ENCODE assay signal across 9 mouse cellular contexts in the genomic region with DNA sequence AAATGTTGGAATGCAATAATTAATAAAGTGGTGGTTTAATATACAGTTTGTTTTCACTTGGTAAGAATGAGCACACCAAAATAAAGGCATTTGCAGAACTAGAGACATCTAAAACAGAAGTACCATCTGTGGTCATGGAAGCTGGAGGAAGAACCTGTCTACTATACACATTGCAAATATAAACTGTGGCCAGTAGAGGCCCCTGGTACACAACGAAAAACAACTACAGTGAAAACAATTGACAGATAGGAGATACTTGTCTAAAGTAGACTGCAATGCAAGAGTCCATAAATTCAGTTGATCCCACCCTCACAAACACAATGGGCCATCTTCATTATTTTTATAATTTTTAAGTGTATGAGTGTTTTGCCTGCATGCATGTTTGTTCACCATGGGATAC. TPM values are rescaled to one million over a fixed set of nuclear protein-coding genes. Genes with fewer than 3 reads are reported as not detected.
DNase-seq lines count a peak whose midpoint lies in the region; ATAC-seq lines count a peak whose summit lies in the region.
"Had no signal": no experiment of that assay in that cellular context is flagged by ENCODE, and none has a peak within 500 bp of the region (broad histone marks: within the 10 kb centered on the region; RNA-seq: fewer than 3 reads in every experiment).

No protein-coding gene starts in this region.

- H3K36me3 ChIP-seq in midbrain, embryonic 16.5 days (ENCODE audit: control insufficient read depth, insufficient read depth, low read length), result no peaks in the 10 kb centered on the region
- H3K36me3 ChIP-seq: liver, embryonic 13.5 days had no signal

- H3K27ac ChIP-seq in midbrain, embryonic 16.5 days (ENCODE audit: low read length), result no peak overlapping the region
- H3K27ac ChIP-seq: liver, embryonic 13.5 days had no signal

- WGBS in midbrain, embryonic 16.5 days, result 66% methylated on average over 1 of the region's 1 CpGs

- H3K4me1 ChIP-seq in midbrain, embryonic 16.5 days (ENCODE audit: control insufficient read depth, insufficient read depth, low read length), result no peaks in the 10 kb centered on the region
- H3K4me1 ChIP-seq: liver, embryonic 13.5 days had no signal

- H3K27me3 ChIP-seq in midbrain, embryonic 16.5 days (ENCODE audit: control insufficient read depth, insufficient read depth, low read depth, low read length), result no peaks in the 10 kb centered on the region
- H3K27me3 ChIP-seq: liver, embryonic 13.5 days had no signal

- ATAC-seq in midbrain, embryonic 16.5 days, result no peak

- H3K9ac ChIP-seq in midbrain, embryonic 16.5 days (ENCODE audit: low read depth, low read length), result no peak overlapping the region
- H3K9ac ChIP-seq: liver, embryonic 13.5 days had no signal

- no peaks in the 10 kb centered on the region for H3K9me3 ChIP-seq in midbrain, embryonic 16.5 days (replicated peaks; ENCODE audit: control insufficient read depth, low read length, poor library complexity, severe bottlenecking)
- H3K9me3 ChIP-seq: liver, embryonic 13.5 days had no signal

- H3K4me3 ChIP-seq in midbrain, embryonic 16.5 days (ENCODE audit: low read depth, low read length), result no peak overlapping the region
- H3K4me3 ChIP-seq: liver, embryonic 13.5 days had no signal

- peak; percentile 3 for DNase-seq in cerebellum, adult 11 months
- no peak for DNase-seq in cerebellum, adult 11-12 months
- DNase-seq in kidney, postnatal 36 days, result peak; percentile 6 to 8
- no peak for DNase-seq in kidney, postnatal 25 days
- peak; percentile 36 for DNase-seq in A20 (ENCODE audit: low read depth, low spot score)
- peak; percentile 12 to 37 for DNase-seq in cerebellum, postnatal 14 days
- no peak for DNase-seq in right cerebral cortex, postnatal 4 days
- DNase-seq: liver, embryonic 13.5 days had no signal

- no peak overlapping the region for H3K4me2 ChIP-seq in midbrain, embryonic 16.5 days (ENCODE audit: low read length)
- H3K4me2 ChIP-seq: liver, embryonic 13.5 days had no signal

RNA-seq across cellular contexts. Expression of gene Zc3h12b, which starts 24.4 kb away (rescaled TPM):
- 3.0 and 3.4 TPM in 2 replicates for polyA plus RNA-seq in midbrain, embryonic 16.5 days (2015; fragmentation: Nextera tagmentation; extraction: Ambion mirVana)

RNA-seq across cellular contexts. Expression of gene Zc4h2, which starts 28.8 kb away (rescaled TPM):
- polyA plus RNA-seq in midbrain, embryonic 16.5 days (2015; fragmentation: Nextera tagmentation; extraction: Ambion mirVana), result 78.9 and 83.6 TPM in 2 replicates

Comparison
In these comparisons a context has a peak if more than half of its experiments do, and no peak if none do; other contexts are left out.
1. DNase-seq: peak in cerebellum, adult 11 months (single experiment), kidney, postnatal 36 days (2 of 2), A20 (single experiment) and cerebellum, postnatal 14 days (2 of 2); none in cerebellum, adult 11-12 months (single experiment), kidney, postnatal 25 days (0 of 2) and right cerebral cortex, postnatal 4 days (single experiment).